Mouse (Mus musculus) embryonic fibroblast, embryonic 13.5 days (primary cell): ENCODE data around the gene Pgap1. TPM values are rescaled to one million over a fixed set of nuclear protein-coding genes. Genes with fewer than 3 reads are reported as not detected.

Experiments
- H3K27ac ChIP-seq: 2 replicates; pipeline ENCODE4 v1.5.1; 2012; ENCODE audit warnings: low read length, control low read depth, inconsistent platforms; ENCODE audit not compliant: insufficient read depth
- H3K4me1 ChIP-seq: 2 replicates; pipeline ENCODE4 v1.6.1; 2011; ENCODE audit warnings: low read length; ENCODE audit not compliant: control insufficient read depth, insufficient read depth
- H3K4me3 ChIP-seq: 2 replicates; pipeline ENCODE4 v1.5.1; 2011; ENCODE audit warnings: mild to moderate bottlenecking, control low read depth, low read length; ENCODE audit not compliant: insufficient read depth
- CTCF ChIP-seq: IDR thresholded peaks from 2 replicates; pipeline ENCODE4 v1.5.1; 2011; ENCODE audit warnings: mild to moderate bottlenecking, control low read depth, low read length, moderate library complexity, borderline replicate concordance; ENCODE audit not compliant: insufficient read depth
- POLR2A ChIP-seq: IDR thresholded peaks from 2 replicates; pipeline ENCODE4 v1.6.1; 2011; ENCODE audit warnings: low read depth, mild to moderate bottlenecking, control low read depth, low read length, moderate library complexity
- polyA plus RNA-seq: library from polyadenylated mRNA; stranded (reverse); fragments of >200 nt; gene quantifications from 2 replicates; pipeline ENCODE4 v1.2.4, GENCODE M21; 2011; ENCODE audit warnings: low read depth; ENCODE audit not compliant: missing spikeins, insufficient read length

Gene Pgap1
- polyA plus RNA-seq, 1 experiment, result 7.7 TPM

- no peaks in the 10 kb centered on the region; the same call in 1 of the 2 replicates for H3K4me1 ChIP-seq
- TF ChIP-seq CTCF (no peak), POLR2A (no peak)
Measured at GRCm38 (mm10) chr1:54467366-54467765, 90.1 kb downstream of the Pgap1 start.

GRCm38 (mm10) chr1:54452116-54452515 lies 105.4 kb downstream of the Pgap1 start:
- no peak overlapping the region for H3K4me3 ChIP-seq
- no peak overlapping the region for H3K27ac ChIP-seq
- no peaks in the 10 kb centered on the region for H3K4me1 ChIP-seq
- TF ChIP-seq POLR2A, result no peak
- TF ChIP-seq CTCF, result no peak

More at GRCm38 (mm10) chr1:54467366-54467765, 90.1 kb downstream of the Pgap1 start:
- no peak overlapping the region for H3K27ac ChIP-seq
- H3K4me3 ChIP-seq, result no peak overlapping the region

GRCm38 (mm10) chr1:54448833-54449232 lies 108.7 kb downstream of the Pgap1 start:
- Histone ChIP-seq H3K4me3 (no peak overlapping the region), H3K4me1 (no peaks in the 10 kb centered on the region), H3K27ac (no peak overlapping the region)
- TF ChIP-seq POLR2A, result no peak
- no peak for TF ChIP-seq CTCF

- Histone ChIP-seq H3K4me3 (no peak overlapping the region), H3K27ac (no peak overlapping the region)
- no peak for TF ChIP-seq POLR2A
- no peak for TF ChIP-seq CTCF
Measured at GRCm38 (mm10) chr1:54443641-54444040, 113.8 kb downstream of the Pgap1 start.

DNA sequence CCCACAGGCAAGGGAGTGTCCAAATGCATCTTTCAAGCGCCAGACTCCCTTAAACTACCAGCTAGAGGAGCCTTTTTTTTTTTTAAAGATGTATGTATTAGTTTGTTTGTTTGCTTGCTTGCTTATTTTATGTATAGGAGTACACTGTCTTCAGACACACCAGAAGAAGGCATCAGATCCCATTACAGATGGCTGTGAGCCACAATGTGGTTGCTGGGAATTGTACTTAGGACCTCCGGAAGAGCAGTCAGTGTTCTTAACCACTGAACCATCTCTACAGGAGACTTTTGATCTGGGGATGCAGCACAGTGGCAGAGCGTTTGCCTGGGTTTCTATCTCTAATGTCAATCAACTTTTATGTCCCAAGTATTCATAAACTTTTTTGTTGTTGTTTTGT lies 118.4 kb downstream of the Pgap1 start:
- TF ChIP-seq CTCF (no peak), POLR2A (no peak)
- H3K4me3 ChIP-seq, result peak overlapping the region; percentile 93; the same call in 1 of the 2 replicates
- no peaks in the 10 kb centered on the region for H3K4me1 ChIP-seq
- no peak overlapping the region for H3K27ac ChIP-seq

More at GRCm38 (mm10) chr1:54443641-54444040, 113.8 kb downstream of the Pgap1 start:
- H3K4me1 ChIP-seq, result no peaks in the 10 kb centered on the region

GRCm38 (mm10) chr1:54438340-54439079 lies 119.0 kb downstream of the Pgap1 start, which contains the start of gene Gtf3c3:
TSS of gene Gtf3c3 (minus strand) at chr1:54438971.
- no peak within 1 kb of the TSS for H3K27ac ChIP-seq
- TF ChIP-seq CTCF (no peak), POLR2A (peak; percentile 87)

More at GRCm38 (mm10) chr1:54438340-54439079, 119.0 kb downstream of the Pgap1 start, which contains the start of gene Gtf3c3:
- H3K4me1 ChIP-seq, result no peaks in the 10 kb centered on the region
- peak within 1 kb of the TSS; percentile 93 for H3K4me3 ChIP-seq

Other genes with a start within 250 kb of the Pgap1 start
- 29.5 and 31.4 TPM in 2 replicates for gene Gtf3c3, start 118.7 kb downstream of the Pgap1 start, polyA plus RNA-seq